Mouse (Mus musculus) E14TG2a.4 (cell line): Measurements from ENCODE around the gene Skap2.

Source experiments
- CTCF ChIP-seq: conservative IDR thresholded peaks from 2 replicates; pipeline ENCODE4 v1.5.1; 2014; ENCODE audit warnings: low read length
- POU5F1 ChIP-seq: IDR thresholded peaks from 2 replicates; pipeline ENCODE4 v1.6.1; 2014; ENCODE audit warnings: low read length, borderline replicate concordance

GRCm38 (mm10) chr6:51958992-51959391 is 53.4 kb downstream of the Skap2 start:
- TF ChIP-seq CTCF, result no peak
- no peak for TF ChIP-seq POU5F1
